Mouse (Mus musculus) thymus, adult 2 months (tissue): Measurements from ENCODE around the gene Atp2c2.

Source experiments
- CTCF ChIP-seq: fragments of 200-500 bp; IDR thresholded peaks from 2 replicates; pipeline ENCODE4 v1.5.1; 2012; ENCODE audit warnings: mild to moderate bottlenecking, control low read depth, low read length, moderate library complexity, borderline replicate concordance; ENCODE audit not compliant: control insufficient read depth, poor library complexity, insufficient read depth; ENCODE audit errors: extremely low read depth
- POLR2A ChIP-seq: fragments of 200-500 bp; IDR thresholded peaks from 2 replicates; pipeline ENCODE4 v1.6.1; 2012; ENCODE audit warnings: mild to moderate bottlenecking, low read length, control low read depth, moderate library complexity; ENCODE audit not compliant: control insufficient read depth, poor library complexity, insufficient read depth; ENCODE audit errors: extremely low read depth

DNA sequence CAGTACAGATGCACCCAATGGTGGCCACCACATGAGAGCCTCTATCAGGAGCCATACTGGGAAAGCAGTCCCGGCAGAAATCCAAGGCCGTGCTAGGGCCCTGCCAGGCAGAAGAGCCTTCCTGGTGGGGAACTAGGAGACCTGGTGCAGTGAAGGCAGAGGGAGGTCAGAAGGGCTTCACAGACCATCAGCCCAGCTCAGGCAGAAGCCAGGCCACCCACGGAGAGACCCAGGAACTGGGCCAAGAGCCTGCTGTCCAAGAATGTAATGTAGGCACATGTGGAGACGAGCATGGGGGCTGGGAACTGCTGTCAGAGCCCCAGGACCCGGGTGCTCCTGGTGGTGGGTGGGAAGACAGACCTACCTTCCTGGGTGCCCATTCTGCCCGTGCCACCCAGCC is 34.5 kb upstream of the Atp2c2 start:
- no peak for TF ChIP-seq CTCF
- TF ChIP-seq POLR2A, result no peak
